Mouse (Mus musculus) CD4-positive, CD25-positive, alpha-beta regulatory T cell (primary cell): ENCODE measurements around the gene Sgf29. TPM values are rescaled to one million over a fixed set of nuclear protein-coding genes. Genes with fewer than 3 reads are reported as not detected.

Experiments
- polyA plus RNA-seq: library from polyadenylated mRNA; unstranded; fragments of 100-300 nt; shearing (Covaris generic); gene quantifications from one replicate; pipeline ENCODE4 v1.2.1, GENCODE M21; 2017

Gene Sgf29
- 101 TPM for polyA plus RNA-seq

GRCm38 (mm10) chr7:126649231-126650051 is at the start of gene Sgf29:
TSS of gene Sgf29 (plus strand) at chr7:126649309.

GRCm38 (mm10) chr7:126630824-126631518 is 18.1 kb upstream of the Sgf29 start, which contains the start of gene Nupr1:
TSS of gene Nupr1 (minus strand) at chr7:126630861.

GRCm38 (mm10) chr7:126676207-126676606 is 27.1 kb downstream of the Sgf29 start, which contains the start of gene Sult1a1:
TSS of gene Sult1a1 (minus strand) at chr7:126676432.

GRCm38 (mm10) chr7:126695210-126695611 is 46.1 kb downstream of the Sgf29 start, which contains the start of gene Bola2:
TSS of gene Bola2 (plus strand) at chr7:126695401.

GRCm38 (mm10) chr7:126695631-126696207 is 46.6 kb downstream of the Sgf29 start, which contains the start of gene Slx1b:
TSS of gene Slx1b (minus strand) at chr7:126695784.

GRCm38 (mm10) chr7:126707442-126708174 is 58.5 kb downstream of the Sgf29 start, which contains the start of gene Coro1a:
TSS of gene Coro1a (minus strand) at chr7:126707787.

Other genes starting within 250 kb of the Sgf29 start
- gene Cd19, start 234.4 kb upstream of the Sgf29 start, polyA plus RNA-seq, result 2.3 TPM
- gene Rabep2, start 220.6 kb upstream of the Sgf29 start, polyA plus RNA-seq, result 59.4 TPM
- gene Atp2a1, start 186.2 kb upstream of the Sgf29 start, polyA plus RNA-seq, result 0.31 TPM
- 47.6 TPM for gene Sh2b1, start 173.9 kb upstream of the Sgf29 start, polyA plus RNA-seq
- 110 TPM for gene Tufm, start 161.9 kb upstream of the Sgf29 start, polyA plus RNA-seq
- gene Atxn2l, start 145.9 kb upstream of the Sgf29 start, polyA plus RNA-seq, result 111 TPM
- 186 TPM for gene Eif3c, start 82.9 kb upstream of the Sgf29 start, polyA plus RNA-seq
- gene Apobr, start 64.4 kb upstream of the Sgf29 start, polyA plus RNA-seq, result 2.1 TPM
- gene Cln3, start 63.5 kb upstream of the Sgf29 start, polyA plus RNA-seq, result 94.3 TPM
- not detected for gene Il27, start 54.4 kb upstream of the Sgf29 start, polyA plus RNA-seq
- 0.34 TPM for gene Nupr1, start 18.4 kb upstream of the Sgf29 start, polyA plus RNA-seq
- gene Sult1a1, start 27.1 kb downstream of the Sgf29 start, polyA plus RNA-seq, result 0.96 TPM
- 118 TPM for gene Bola2, start 46.1 kb downstream of the Sgf29 start, polyA plus RNA-seq
- gene Slx1b, start 46.5 kb downstream of the Sgf29 start, polyA plus RNA-seq, result 9.2 TPM
- 3,348 TPM for gene Coro1a, start 58.5 kb downstream of the Sgf29 start, polyA plus RNA-seq
- gene Mapk3, start 110.3 kb downstream of the Sgf29 start, polyA plus RNA-seq, result 35.2 TPM
- gene Gdpd3, start 117.0 kb downstream of the Sgf29 start, polyA plus RNA-seq, result 1.7 TPM
- gene Ypel3, start 127.6 kb downstream of the Sgf29 start, polyA plus RNA-seq, result 606 TPM
- gene Tbx6, start 132.2 kb downstream of the Sgf29 start, polyA plus RNA-seq, result 4.3 TPM
- gene Ppp4c, start 143.2 kb downstream of the Sgf29 start, polyA plus RNA-seq, result 417 TPM
- not detected for gene Fam57b, start 148.4 kb downstream of the Sgf29 start, polyA plus RNA-seq
- gene 4930451I11Rik, start 182.3 kb downstream of the Sgf29 start, polyA plus RNA-seq, result not detected
- gene Doc2a, start 198.1 kb downstream of the Sgf29 start, polyA plus RNA-seq, result 0.14 TPM
- 7.3 TPM for gene Hirip3, start 212.7 kb downstream of the Sgf29 start, polyA plus RNA-seq
- 95.0 TPM for gene Ino80e, start 213.1 kb downstream of the Sgf29 start, polyA plus RNA-seq
- gene Taok2, start 235.4 kb downstream of the Sgf29 start, polyA plus RNA-seq, result 45.7 TPM